Mouse (Mus musculus): ENCODE results near the gene Myom3.

Myom3 gene

DNA sequence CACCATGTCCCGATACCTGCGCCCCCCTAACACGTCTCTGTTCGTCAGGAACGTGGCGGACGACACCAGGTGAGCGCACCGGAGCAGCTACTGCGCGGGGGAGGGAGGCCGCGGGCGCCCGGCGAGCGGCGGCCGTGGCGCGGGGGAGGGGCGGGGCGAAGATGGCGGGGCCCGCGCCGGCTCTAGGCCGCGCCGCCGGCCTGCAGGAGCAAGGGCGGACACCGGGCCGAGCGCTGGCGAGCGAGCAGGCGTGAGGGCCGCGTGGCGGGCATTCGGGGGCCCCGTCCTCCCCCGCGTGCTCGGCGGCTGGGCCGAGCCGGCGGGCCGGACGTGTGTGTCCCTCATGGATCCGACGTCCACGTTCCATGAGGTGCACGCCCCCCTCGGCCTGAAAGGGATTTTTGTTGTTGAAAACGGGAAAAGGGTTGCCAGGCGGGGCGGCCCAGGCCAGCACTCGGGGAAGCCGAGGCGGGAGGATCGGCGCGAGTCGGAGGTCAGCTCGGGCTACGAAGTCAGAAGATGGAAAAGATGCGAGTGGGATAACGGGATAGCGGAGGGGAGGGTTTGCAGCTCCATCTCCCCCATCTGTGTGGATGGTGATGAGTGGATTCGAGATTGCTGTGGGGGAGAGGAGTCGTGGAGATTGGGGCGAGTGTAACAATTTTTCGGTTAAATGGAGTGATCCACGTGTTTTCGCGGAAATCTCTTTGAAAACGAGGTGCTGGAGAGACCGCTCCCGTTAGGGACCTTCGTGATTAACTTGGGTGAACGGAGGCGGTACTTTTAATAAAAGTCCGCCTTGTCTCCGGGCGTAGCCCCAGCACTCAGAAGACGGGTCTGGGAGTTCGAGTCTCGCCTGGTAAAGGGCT lies 96.9 kb downstream of the Myom3 start:
- peak; percentile 77 to 88 for DNase-seq

DNA sequence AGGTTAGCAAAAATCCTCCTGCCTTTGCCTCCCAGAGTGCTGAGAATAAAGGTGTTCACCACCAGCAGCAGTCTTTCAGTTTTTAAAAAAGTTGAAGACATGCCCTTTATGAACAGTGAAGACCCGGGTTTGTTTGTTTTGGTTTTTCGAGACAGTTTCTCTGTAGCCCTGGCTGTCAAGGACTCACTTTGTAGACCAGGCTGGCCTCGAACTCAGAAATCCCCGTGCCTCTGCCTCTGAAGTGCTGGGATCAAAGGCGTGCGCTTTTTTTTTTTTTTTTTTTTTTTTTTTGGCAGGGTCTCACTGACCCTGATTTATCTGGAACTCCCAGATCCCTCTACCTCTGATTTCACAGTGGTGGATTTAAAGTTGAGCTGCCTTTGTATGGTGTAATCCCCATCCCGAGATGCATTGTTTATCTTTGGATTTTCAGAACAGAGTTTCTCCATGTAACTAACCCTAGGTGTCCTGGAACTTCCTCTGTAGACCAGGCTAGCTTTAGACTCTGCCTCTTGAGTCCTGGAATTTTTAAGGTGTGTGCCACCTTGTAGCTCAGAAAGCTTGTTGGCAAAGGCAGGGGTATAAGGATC lies 98.2 kb downstream of the Myom3 start:
- DNase-seq, result no peak
